Mouse (Mus musculus) erythroblast, embryonic 14.5 days (primary cell): Measurements from ENCODE around the gene 4930430F08Rik.

Source experiments
- GATA1 ChIP-seq: IDR thresholded peaks from 2 replicates; pipeline ENCODE4 v1.6.1; 2012; ENCODE audit warnings: low read length, inconsistent platforms, mixed read lengths
- TAL1 ChIP-seq: IDR thresholded peaks from 3 replicates; pipeline ENCODE4 v1.6.1; 2012; ENCODE audit warnings: low read length, inconsistent platforms, mixed read lengths

DNA sequence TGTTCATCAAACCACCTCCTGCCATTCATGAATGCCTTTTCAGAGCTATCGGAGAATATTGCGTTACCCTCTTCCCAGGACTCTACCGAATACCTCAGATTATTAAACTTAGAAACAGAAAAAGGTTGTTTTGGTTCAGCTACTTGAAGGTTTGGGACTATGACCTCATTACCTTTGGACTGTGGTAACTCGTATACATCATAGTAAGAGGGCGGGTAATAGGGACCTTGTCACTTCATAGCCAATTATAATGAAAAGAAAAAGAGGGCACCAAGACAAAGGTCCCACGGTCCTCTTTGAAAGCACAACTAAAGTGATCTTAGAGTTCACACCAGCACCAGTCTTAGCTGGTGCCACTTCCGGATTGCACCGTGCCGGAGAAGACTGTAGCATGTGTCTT lies 67.9 kb downstream of the 4930430F08Rik start:
- TF ChIP-seq GATA1: no peak
- no peak for TF ChIP-seq TAL1
